Mouse (Mus musculus) forelimb bud, embryonic 11.5 days (tissue): ENCODE data around the gene Osbpl11.
"Not testable (repeated sequence)": the region's sequence is repeated elsewhere in the genome, so short reads cannot be mapped to it uniquely, and the experiment has no call there.

Experiments
- DNase-seq: peaks from one replicate; pipeline ENCODE4 v3.0.0-alpha.2; 2012; ENCODE audit warnings: low read depth, low spot score

Osbpl11 gene

GRCm38 (mm10) chr16:33184901-33185260 is at the start of gene Osbpl11:
Gene Osbpl11 (plus strand): TSS chr16:33185071.
- peak; percentile 92 for DNase-seq

- DNase-seq, result peak; percentile 12
These were observed 49.7 kb upstream of the Osbpl11 start for GRCm38 (mm10) chr16:33135167-33135566.

- DNase-seq, result not testable (repeated sequence)
These were observed 45.8 kb upstream of the Osbpl11 start for GRCm38 (mm10) chr16:33139061-33139460.

GRCm38 (mm10) chr16:33141758-33142280 is 43.1 kb upstream of the Osbpl11 start:
- no peak for DNase-seq

GRCm38 (mm10) chr16:33143452-33143851 is 41.4 kb upstream of the Osbpl11 start:
- DNase-seq, result no peak

GRCm38 (mm10) chr16:33146185-33146584 is 38.7 kb upstream of the Osbpl11 start:
- no peak for DNase-seq

GRCm38 (mm10) chr16:33148135-33148534 is 36.7 kb upstream of the Osbpl11 start:
- DNase-seq, result no peak

GRCm38 (mm10) chr16:33150875-33151274 is 34.0 kb upstream of the Osbpl11 start:
- not testable (repeated sequence) for DNase-seq

GRCm38 (mm10) chr16:33151558-33151957 is 33.3 kb upstream of the Osbpl11 start:
- DNase-seq, result no peak

GRCm38 (mm10) chr16:33154992-33155391 is 29.9 kb upstream of the Osbpl11 start:
- peak; percentile 57 for DNase-seq

- no peak for DNase-seq
These were observed 26.9 kb upstream of the Osbpl11 start for GRCm38 (mm10) chr16:33158006-33158405.

GRCm38 (mm10) chr16:33158590-33159071 is 26.2 kb upstream of the Osbpl11 start:
- no peak for DNase-seq

- no peak for DNase-seq
These were observed 25.5 kb upstream of the Osbpl11 start for GRCm38 (mm10) chr16:33159363-33159762.

- DNase-seq, result no peak
These were observed 21.4 kb upstream of the Osbpl11 start for GRCm38 (mm10) chr16:33163330-33164090.

- peak; percentile 57 for DNase-seq
These were observed 18.6 kb upstream of the Osbpl11 start for GRCm38 (mm10) chr16:33166284-33166683.

GRCm38 (mm10) chr16:33167537-33167936 is 17.3 kb upstream of the Osbpl11 start:
- DNase-seq, result no peak

GRCm38 (mm10) chr16:33169471-33170034 is 15.3 kb upstream of the Osbpl11 start:
- DNase-seq, result no peak

GRCm38 (mm10) chr16:33170716-33171587 is 13.9 kb upstream of the Osbpl11 start:
- DNase-seq, result peak; percentile 10

GRCm38 (mm10) chr16:33171800-33172199 is 13.1 kb upstream of the Osbpl11 start:
- DNase-seq, result no peak

- DNase-seq, result no peak
These were observed 11.7 kb upstream of the Osbpl11 start for GRCm38 (mm10) chr16:33173151-33173550.

- DNase-seq, result no peak
These were observed 10.2 kb upstream of the Osbpl11 start for GRCm38 (mm10) chr16:33174695-33175094.

- not testable (repeated sequence) for DNase-seq
These were observed 8.0 kb upstream of the Osbpl11 start for GRCm38 (mm10) chr16:33176831-33177230.
